Mouse (Mus musculus) heart, embryonic 13.5 days (tissue): ENCODE results near the gene Il6st. TPM values are rescaled to one million over a fixed set of nuclear protein-coding genes. Genes with fewer than 3 reads are reported as not detected.

Experiments used
- polyA plus RNA-seq: library from polyadenylated mRNA; unstranded; fragments of >200 nt; fragmentation: Nextera tagmentation; extraction: Ambion mirVana; gene quantifications from 2 replicates; pipeline ENCODE4 v1.2.1, GENCODE M21; 2015

The Il6st gene
- polyA plus RNA-seq, 1 experiment from 2014 or later: 42.1 TPM

Other genes starting within 250 kb of the Il6st start
- gene Ankrd55, start 175.6 kb upstream of the Il6st start, polyA plus RNA-seq: 0.07 and 0.14 TPM in 2 replicates
- 0.15 and 0.17 TPM in 2 replicates for gene Il31ra, start 130.3 kb downstream of the Il6st start, polyA plus RNA-seq
- gene Ddx4, start 188.4 kb downstream of the Il6st start, polyA plus RNA-seq: 0.64 and 0.79 TPM in 2 replicates
- 10.3 and 11.5 TPM in 2 replicates for gene Slc38a9, start 196.7 kb downstream of the Il6st start, polyA plus RNA-seq